Mouse (Mus musculus): ENCODE data around the gene Cage1.

- TF ChIP-seq GATA1 (IDR thresholded peaks at IDR 0.05; ENCODE audit: borderline replicate concordance, low read length) (no peak), FLI1 (IDR thresholded peaks at IDR 0.05; ENCODE audit: low read length) (no peak)
Measured at GRCm38 (mm10) chr13:38077113-38077512, 40.2 kb upstream of the Cage1 start.
